Mouse (Mus musculus) embryonic fibroblast, embryonic 13.5 days (primary cell): ENCODE measurements around the gene Dnaaf3. TPM values are rescaled to one million over a fixed set of nuclear protein-coding genes. Genes with fewer than 3 reads are reported as not detected.

ENCODE experiments used
- H3K27ac ChIP-seq: 2 replicates; pipeline ENCODE4 v1.5.1; 2012; ENCODE audit warnings: low read length, control low read depth, inconsistent platforms; ENCODE audit not compliant: insufficient read depth
- H3K4me1 ChIP-seq: 2 replicates; pipeline ENCODE4 v1.6.1; 2011; ENCODE audit warnings: low read length; ENCODE audit not compliant: control insufficient read depth, insufficient read depth
- H3K4me3 ChIP-seq: 2 replicates; pipeline ENCODE4 v1.5.1; 2011; ENCODE audit warnings: mild to moderate bottlenecking, control low read depth, low read length; ENCODE audit not compliant: insufficient read depth
- CTCF ChIP-seq: IDR thresholded peaks from 2 replicates; pipeline ENCODE4 v1.5.1; 2011; ENCODE audit warnings: mild to moderate bottlenecking, control low read depth, low read length, moderate library complexity, borderline replicate concordance; ENCODE audit not compliant: insufficient read depth
- POLR2A ChIP-seq: IDR thresholded peaks from 2 replicates; pipeline ENCODE4 v1.6.1; 2011; ENCODE audit warnings: low read depth, mild to moderate bottlenecking, control low read depth, low read length, moderate library complexity
- polyA plus RNA-seq: library from polyadenylated mRNA; stranded (reverse); fragments of >200 nt; gene quantifications from 2 replicates; pipeline ENCODE4 v1.2.4, GENCODE M21; 2011; ENCODE audit warnings: low read depth; ENCODE audit not compliant: missing spikeins, insufficient read length

Dnaaf3 gene
- polyA plus RNA-seq, 1 experiment, result 3.2 TPM

GRCm38 (mm10) chr7:4522292-4522691 is 10.0 kb downstream of the Dnaaf3 start:
- no peak for TF ChIP-seq POLR2A
- TF ChIP-seq CTCF, result no peak
- no peak overlapping the region for H3K27ac ChIP-seq
- H3K4me1 ChIP-seq, result no peaks in the 10 kb centered on the region
- H3K4me3 ChIP-seq, result no peak overlapping the region

- Histone ChIP-seq H3K27ac (no peak overlapping the region), H3K4me1 (no peaks in the 10 kb centered on the region), H3K4me3 (no peak overlapping the region)
- peak; percentile 23; the same call in 1 of the 2 replicates for TF ChIP-seq CTCF
- no peak for TF ChIP-seq POLR2A
These were observed 10.8 kb downstream of the Dnaaf3 start for GRCm38 (mm10) chr7:4521231-4522003.

GRCm38 (mm10) chr7:4518487-4518886 is 13.8 kb downstream of the Dnaaf3 start:
- no peak overlapping the region for H3K4me3 ChIP-seq
- TF ChIP-seq CTCF (no peak), POLR2A (no peak)
- H3K4me1 ChIP-seq, result no peaks in the 10 kb centered on the region
- H3K27ac ChIP-seq, result no peak overlapping the region

- TF ChIP-seq POLR2A (no peak), CTCF (no peak)
- H3K27ac ChIP-seq, result no peak within 1 kb of the TSS
- H3K4me1 ChIP-seq, result no peaks in the 10 kb centered on the region
- no peak within 1 kb of the TSS for H3K4me3 ChIP-seq
These were observed 15.8 kb downstream of the Dnaaf3 start, which contains the start of gene Tnnt1 for GRCm38 (mm10) chr7:4516332-4517050. Gene Tnnt1, minus strand, starts transcription at chr7:4516382.

GRCm38 (mm10) chr7:4515853-4516252 is 16.4 kb downstream of the Dnaaf3 start:
- Histone ChIP-seq H3K27ac (no peak overlapping the region), H3K4me1 (no peaks in the 10 kb centered on the region), H3K4me3 (no peak overlapping the region)
- no peak for TF ChIP-seq CTCF
- no peak for TF ChIP-seq POLR2A

GRCm38 (mm10) chr7:4513829-4514712 is 18.2 kb downstream of the Dnaaf3 start:
- Histone ChIP-seq H3K4me1 (no peaks in the 10 kb centered on the region), H3K27ac (no peak overlapping the region), H3K4me3 (no peak overlapping the region)
- TF ChIP-seq CTCF (no peak), POLR2A (no peak)

- TF ChIP-seq POLR2A (no peak), CTCF (peak; percentile 25; the same call in 1 of the 2 replicates)
- Histone ChIP-seq H3K4me3 (no peak overlapping the region), H3K4me1 (no peaks in the 10 kb centered on the region), H3K27ac (no peak overlapping the region)
These were observed 19.0 kb downstream of the Dnaaf3 start for GRCm38 (mm10) chr7:4513236-4513635.

GRCm38 (mm10) chr7:4511489-4512224 is 20.6 kb downstream of the Dnaaf3 start:
- Histone ChIP-seq H3K4me3 (no peak overlapping the region), H3K4me1 (no peaks in the 10 kb centered on the region), H3K27ac (no peak overlapping the region)
- TF ChIP-seq POLR2A (no peak), CTCF (no peak)
